Mouse (Mus musculus) left cerebral cortex, adult 8-10 months (tissue): ENCODE measurements at regions not wholly inside any gene's neighbourhood (a gene's known extent, or its start where the extent isn't known, plus 50 kb on each side); places are given as distances from the start of the nearest gene placed in this dataset.

Source experiments
- DNase-seq, 2 experiments: peaks; one replicate each; pipeline ENCODE4 v3.0.0; 2022; ENCODE audit warnings: low spot score in 2 of 2

DNA sequence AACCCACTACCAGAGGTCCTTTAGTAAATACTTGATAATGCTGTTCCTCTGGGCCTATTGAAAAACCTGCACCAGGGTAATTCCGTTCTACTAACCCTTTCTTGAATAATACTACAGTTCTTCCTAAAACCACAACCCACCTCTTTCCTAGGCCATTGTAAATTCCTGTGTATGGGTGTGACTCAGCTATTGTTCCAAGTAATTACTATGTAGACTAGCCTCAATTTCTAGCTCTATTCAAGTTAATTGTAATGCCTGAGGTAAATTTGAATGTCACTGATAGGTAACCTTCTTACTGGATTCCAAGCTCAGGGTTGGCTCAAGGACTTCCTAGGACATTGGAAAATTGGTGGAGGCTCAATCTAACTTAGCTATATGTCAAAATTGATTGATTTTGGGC lies 185.1 kb upstream of the Slc5a7 start:
- no peak for DNase-seq

DNA sequence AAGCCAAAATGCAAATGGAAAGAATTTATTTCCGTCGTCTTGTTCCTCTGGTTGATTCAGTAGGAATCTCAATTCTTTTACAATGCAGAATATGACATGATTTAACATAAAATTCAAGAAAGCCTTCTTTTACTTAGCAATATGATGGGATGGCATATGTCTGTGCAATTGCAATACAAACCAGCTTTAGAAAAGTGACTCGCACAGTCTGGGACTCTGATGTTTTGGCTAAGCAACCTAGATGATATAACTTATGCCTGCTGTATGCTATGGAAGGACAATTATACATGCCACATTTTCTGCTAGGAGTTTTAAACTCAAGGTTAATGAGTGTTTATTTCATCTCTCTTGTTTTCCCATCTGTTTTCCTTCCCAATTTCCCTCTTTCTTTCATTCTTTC lies 141.1 kb upstream of the Slc5a7 start:
- no peak for DNase-seq

DNA sequence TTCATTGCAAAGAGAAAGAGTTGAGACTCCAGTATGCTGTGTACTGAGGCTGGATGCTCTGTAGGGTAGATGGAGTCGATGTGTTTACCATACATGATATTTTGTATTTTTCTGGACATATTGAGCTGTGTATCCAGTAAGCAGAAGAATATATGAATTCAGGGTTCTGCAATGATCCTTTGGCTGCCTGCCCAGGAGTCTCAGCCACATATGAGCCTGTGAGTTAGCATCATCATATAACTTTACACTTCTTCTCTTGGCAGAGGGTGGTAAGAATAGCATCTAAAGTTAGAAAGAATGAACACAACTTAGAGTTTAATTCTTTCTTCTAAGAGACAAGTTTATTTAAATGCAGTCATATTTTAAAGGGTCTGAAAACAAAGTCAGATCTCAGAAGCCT lies 139.6 kb upstream of the Slc5a7 start:
- DNase-seq = peak in 1 of 2 experiments; percentile 56

- no peak for DNase-seq
These were observed 131.1 kb upstream of the Slc5a7 start for GRCm38 (mm10) chr17:54429922-54430321.

- DNase-seq = no peak
These were observed 115.4 kb upstream of the Slc5a7 start for GRCm38 (mm10) chr17:54414260-54414659.

GRCm38 (mm10) chr17:54396476-54396875 lies 97.6 kb upstream of the Slc5a7 start:
- DNase-seq = no peak

DNA sequence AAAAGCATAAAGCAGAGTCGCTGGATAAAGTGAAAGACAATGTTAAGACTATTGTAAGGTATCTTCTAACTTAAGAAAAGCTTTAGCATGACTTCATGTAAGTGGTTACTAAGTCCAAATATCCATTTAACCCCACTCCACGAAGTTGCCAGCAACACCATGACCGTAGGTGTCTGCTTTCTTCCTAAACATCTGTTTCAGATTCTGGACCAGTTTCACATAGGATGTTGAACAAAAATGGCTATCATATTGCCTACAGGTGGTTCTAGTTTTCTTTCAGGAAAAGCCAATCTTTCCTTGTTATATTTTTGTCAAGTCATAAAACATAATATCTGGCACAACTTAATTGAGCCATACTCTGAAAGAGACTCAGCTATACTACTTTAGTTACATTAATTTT lies 78.7 kb upstream of the Slc5a7 start:
- no peak for DNase-seq

GRCm38 (mm10) chr17:54368611-54369010 lies 69.8 kb upstream of the Slc5a7 start:
- peak in 1 of 2 experiments; percentile 69 for DNase-seq

- no peak for DNase-seq
These were observed 69.1 kb upstream of the Slc5a7 start for GRCm38 (mm10) chr17:54367948-54368347.

DNA sequence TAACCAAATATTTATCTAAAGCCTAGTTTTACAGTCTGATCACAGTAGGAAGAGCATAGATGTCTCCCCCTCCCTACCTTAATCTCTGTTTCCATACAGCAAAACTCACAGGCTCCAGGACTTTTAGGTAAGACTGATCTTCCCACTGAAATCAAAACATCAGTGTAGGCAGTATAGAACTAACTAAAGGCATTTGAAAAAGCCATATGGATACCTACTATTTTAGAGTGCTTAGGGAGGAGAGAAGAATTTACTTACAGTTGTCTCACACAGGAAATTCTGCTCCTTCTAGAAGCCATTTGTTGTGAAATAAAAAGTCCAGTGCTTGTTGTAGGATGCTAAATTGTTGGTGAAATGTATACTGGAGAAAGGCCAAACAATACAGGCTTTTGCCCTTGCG lies 64.2 kb upstream of the Slc5a7 start:
- no peak for DNase-seq

- no peak for DNase-seq
These were observed 54.2 kb upstream of the Slc5a7 start for GRCm38 (mm10) chr17:54353063-54353462.

- DNase-seq = no peak
These were observed 52.0 kb upstream of the Slc5a7 start for GRCm38 (mm10) chr17:54350881-54351280.
